Mouse (Mus musculus): ENCODE measurements around the gene Plcg1.

Gene Plcg1

DNA sequence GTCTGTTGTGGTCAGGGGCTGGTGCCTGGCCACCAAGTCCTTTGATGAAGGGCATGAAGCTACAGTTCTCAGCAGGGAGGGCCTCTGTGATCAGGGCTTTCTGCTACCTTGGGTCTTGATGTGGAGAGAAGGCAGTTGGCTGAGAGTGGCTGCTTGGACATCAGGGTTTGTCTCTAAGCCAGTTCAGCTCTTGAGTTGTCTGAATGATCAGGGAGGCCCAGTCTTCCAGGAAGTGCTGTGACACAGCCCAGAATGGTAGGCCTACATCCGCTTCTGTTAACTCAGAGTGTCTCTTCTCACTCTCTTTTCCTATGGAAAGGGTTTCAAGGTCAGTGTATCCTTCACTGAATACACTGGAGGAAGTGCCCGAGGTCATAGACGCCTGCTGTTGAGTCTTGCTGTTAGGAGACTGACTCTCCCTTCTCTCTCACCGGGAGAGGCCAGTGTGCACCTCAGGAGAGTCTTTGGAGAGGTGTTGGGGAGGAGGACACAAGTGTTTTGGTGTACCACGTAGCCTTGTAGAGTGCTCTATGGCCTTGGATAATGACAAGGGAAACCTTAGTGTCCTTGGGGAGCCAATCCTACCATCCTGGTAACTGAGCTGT lies 4.7 kb downstream of the Plcg1 start:
- DNase-seq (ENCODE audit: low spot score in 2 of 2), result no peak

DNA sequence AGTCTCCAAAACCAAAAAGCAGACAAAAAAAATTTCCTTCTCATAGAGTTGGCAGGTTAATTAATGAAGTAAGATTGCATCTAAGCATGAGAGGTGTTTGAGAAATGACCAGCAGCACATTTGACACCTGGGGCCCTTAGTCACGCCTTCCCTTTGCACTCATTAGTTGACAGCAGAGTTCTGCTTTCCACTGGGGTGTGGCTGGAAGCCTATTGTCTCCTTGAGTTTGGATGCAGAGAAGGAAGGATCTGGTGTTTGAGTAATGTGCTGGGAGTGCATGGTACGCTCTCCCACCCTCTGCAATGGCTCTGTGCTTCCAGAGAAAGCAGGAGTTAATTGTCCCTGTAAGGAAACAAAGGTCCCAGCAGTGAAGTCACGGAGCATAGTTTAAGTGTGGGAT lies 5.4 kb downstream of the Plcg1 start:
- no peak for DNase-seq (ENCODE audit: low spot score in 2 of 2)

DNA sequence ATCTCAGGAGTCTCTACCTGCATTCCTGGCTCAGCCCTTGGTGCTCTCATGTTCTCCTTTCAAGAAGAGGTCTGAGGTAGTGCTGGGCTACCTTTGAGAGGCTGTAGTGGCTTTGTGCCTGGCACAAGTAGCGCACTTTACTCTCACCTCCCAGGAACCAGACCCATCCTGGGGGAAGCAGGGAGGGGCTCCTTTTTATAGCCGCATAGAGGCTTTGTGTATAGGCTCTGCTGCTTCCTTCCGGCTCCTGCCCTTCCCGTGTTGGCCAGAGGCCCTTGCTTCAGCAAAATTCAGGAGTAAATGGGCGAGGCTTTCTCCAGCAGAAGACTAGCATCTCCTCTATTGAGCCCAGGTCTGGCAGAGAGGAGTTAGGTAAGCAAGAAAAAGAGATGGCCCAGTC lies 7.3 kb downstream of the Plcg1 start:
- no peak for DNase-seq (ENCODE audit: low spot score in 2 of 2)

DNA sequence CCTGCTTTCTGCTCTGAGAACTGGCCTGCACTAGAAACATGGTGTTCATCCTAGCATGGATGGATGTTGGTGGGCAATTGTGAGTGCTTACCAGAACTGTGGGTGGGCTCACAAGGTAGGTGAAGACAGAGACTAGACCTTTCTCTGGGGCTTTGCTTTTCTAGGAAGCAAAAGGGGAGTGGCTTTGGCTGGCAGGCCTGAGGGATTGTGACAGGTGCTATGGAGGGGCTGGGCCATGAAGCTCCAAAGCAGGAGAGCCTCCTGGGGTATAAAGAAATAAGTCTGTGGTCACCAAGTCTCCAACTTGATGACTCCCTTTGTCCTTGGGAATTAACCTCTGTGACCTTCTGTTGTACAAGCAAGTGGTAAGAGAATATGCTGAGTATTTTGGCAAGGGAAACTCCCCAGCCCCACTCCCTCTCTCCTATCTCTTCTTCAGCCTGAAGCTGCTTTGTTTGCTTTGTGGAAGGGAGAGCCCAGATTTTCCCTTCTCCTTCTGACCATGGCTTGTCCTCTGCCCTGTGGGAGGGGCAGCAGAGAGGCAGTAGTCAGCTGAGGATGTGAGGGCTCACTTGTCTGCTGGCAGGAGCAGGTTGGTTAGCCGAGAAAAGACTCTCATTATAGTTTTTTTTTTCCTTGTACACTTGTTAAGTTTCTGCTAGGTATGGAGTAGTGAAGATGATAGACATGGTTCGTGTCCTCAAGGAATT lies 8.7 kb downstream of the Plcg1 start:
- no peak for DNase-seq (ENCODE audit: low spot score in 2 of 2)

DNA sequence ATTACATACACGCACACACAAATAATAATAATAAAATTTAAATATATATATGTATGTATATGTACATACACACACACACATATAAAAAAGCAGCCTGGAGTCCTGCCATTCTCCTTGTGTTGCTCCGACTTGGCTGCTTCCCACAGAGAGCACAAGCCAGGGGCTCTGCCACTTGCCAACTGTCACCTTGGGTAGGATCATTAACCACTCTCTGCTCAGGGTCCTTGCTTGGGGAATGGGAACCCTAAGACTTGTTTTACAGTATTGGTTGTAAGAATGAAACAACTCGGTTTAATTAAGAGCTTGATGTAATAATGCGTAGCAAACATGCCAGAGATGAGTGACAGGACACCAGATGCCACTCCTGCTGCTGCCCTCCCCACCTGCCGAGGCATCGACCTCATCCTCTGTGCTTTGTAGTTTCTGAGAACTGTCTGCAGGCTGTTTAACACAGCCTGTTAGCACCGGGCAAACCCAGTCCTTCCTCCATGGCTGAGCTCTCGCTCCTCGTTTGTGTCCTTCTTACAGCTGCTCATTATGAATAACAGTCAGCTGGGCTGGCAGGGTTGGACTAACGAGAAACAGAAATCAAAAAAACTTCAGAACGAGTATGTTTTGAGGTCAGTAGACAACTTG lies 9.5 kb downstream of the Plcg1 start:
- no peak for DNase-seq (ENCODE audit: low spot score in 2 of 2)

DNA sequence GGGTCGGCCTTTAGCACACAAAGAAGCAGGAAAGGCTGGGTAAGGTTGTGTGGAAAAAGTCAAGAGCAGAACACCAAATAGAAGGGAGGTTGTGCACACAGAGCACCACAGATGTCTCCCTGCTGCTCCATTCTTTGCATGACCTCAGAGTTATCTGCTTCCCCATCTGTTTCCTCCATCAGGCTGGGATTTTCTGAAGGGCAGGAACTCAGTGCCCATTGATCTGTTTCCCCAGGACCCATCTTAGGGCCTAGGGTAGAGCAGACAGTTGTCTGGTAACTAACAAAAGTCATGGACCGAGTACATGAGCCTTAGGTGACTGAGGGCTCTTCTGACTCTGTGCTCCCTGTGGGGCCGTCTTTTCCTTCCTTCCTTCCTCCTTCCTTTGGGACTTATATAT lies 10.5 kb downstream of the Plcg1 start:
- no peak for DNase-seq (ENCODE audit: low spot score in 2 of 2)

DNA sequence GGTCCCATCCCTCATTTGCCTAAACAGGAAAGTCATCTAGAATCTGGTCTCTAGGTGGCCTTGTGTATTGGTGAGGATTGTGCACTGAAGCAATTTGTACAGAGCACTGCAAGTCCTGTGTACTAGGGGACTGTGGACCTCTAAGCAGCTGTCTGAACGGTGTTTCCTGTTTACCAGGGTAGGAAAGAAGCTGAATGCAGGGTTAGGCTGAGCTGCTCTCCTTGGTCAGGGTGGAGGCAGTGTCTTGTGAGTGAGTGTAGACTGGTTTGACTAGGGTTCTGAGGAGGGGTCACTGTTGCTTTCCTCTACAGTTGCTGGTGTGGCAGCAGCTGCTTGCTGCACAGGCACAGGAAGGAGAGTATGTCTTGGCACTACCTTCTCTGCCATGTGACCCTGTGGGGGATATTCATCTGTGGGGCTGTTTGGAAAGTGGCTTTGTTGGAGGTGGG lies 11.1 kb downstream of the Plcg1 start:
- DNase-seq (ENCODE audit: low spot score in 2 of 2), result no peak

DNA sequence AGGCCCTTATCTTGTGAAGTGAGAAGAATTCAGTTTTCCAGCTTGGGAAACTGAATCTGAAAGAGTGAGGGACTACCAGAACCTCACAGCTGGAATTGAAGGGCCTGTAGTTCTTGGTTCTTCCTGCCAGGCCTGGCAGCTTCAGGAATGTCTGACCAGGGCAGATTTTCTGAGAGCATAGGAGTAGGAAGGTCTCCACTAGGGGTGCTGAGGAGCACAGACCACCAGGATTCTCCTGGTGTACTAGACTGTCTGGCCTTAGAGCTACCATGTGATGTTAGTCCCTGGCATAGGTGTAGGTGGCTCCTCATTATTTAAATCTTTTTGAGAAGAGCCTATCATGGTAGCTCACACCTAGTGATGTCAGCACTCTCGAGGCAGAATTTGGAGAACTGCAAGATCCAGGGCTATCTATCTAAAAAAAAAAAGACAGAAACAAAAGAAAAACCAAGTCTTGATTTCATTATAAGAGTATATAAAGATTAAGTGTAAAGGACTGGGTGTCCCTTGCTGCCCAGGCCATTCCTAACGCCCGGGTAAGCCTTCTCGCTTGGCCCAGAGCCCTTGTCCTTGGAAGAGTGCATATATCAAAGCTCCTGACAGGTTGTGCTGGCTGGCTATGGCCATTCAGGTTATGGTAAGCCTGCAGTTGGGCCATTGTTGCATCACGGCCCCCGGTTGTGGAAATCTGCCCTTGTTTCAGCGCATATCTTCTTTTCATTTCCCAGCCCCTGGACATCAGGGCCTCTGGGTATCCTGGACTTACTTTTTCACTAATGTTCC lies 13.1 kb downstream of the Plcg1 start:
- DNase-seq (ENCODE audit: low spot score in 2 of 2), result peak in 1 of 2 experiments; percentile 71

DNA sequence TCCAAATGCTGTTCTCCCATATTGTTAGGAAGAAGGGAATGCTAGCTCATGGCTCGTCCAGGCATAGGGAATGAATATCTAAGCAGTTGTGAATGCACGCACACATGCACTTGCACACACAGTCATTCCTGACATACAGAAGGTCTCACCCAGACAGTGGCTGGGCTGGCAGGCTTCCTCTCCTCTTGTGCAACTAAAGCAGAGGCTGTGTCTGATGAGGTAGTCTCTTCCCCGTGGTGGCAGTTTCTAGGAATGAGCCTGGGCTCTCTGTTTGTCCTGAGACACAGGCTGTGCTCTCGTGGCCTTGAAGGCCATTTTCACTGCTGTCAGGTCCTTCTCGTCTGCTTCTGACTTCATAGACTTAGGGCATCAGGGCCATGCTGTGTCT lies 13.7 kb downstream of the Plcg1 start:
- DNase-seq (ENCODE audit: low spot score in 2 of 2), result no peak

DNA sequence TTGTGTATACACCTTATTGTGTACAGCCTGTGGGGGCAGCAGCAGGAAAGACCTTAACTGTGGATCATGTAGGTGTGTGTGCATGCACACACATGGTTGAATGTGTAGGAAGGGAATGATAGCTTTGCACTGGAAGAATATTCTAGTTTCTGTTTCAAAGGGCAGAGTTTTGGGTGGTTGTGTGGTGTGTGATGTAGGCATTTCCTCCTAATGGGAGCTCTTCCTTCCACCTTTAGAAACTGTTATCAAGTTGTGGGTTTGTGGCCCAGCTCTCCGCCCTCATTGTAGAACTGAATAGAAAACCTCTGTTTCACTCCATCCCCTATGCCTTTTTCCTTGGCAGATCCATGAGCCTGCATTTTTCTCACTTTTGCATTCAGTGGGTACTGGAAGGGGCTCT lies 14.4 kb downstream of the Plcg1 start:
- no peak for DNase-seq (ENCODE audit: low spot score in 2 of 2)

DNA sequence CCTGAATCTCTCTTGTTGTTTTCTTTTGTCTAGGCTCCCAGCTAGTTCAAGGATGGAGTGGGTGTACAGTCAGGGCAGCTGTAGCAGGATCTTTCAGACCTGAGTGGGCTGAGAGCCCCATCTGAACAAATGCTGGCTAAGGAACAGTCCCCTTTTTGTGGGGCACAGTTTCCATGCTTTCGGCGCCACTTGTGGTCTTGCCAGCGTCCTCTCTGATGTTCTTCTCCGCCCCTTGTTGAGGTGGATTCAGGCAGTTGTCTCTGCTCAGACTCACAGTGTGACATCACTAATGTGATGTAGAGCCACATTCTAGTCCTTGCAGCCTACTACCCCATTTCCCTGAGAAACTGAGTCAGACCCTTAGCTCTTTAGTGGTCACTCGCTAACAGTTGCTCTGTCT lies 15.5 kb downstream of the Plcg1 start:
- no peak for DNase-seq (ENCODE audit: low spot score in 2 of 2)

DNA sequence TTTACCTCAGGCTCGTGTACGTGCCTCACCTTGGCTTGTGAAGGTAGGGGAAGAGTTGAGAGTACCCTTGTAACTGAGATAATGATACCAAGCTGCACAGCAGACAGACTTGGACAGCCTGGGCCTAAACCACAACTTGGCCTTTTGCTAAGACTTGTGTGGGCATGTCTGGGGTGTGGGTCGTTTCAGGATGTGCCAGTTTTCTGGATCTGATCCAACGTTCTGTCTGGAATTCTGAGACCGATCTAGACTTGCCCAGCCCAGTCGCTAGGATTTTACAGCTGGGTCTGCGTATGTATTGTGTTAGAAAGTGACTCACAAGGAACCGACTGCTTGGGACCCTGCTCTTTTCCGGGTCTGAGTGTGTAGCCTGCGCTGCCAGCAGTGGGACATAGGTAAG lies 16.0 kb downstream of the Plcg1 start:
- DNase-seq (ENCODE audit: low spot score in 2 of 2), result no peak

DNA sequence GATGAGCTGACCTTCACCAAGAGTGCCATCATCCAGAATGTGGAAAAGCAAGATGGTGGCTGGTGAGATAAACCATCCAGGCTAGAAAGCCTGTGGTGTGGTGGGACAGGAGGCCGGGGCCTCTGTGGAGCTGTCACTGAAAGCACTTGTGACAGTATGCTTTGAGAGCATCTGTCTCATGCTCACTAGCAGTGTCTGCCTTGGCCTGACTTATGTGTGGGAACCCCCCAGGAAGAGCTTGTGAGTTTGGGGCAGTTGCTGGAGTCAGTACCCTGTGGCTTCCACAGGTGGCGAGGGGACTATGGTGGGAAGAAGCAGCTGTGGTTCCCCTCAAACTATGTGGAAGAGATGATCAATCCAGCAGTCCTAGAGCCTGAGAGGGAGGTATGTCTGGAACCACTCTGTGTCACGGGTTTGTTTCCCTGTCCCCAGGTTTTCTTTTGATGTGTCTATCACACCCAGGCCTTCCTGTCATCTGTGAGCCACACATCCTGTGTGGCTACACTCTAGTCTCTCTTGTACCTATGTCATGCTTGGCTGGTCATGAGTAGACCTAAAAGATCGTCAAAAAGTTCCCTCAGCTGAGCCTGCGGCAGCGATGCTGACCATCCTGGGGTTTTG lies 25.6 kb downstream of the Plcg1 start:
- no peak for DNase-seq (ENCODE audit: low spot score in 2 of 2)

DNA sequence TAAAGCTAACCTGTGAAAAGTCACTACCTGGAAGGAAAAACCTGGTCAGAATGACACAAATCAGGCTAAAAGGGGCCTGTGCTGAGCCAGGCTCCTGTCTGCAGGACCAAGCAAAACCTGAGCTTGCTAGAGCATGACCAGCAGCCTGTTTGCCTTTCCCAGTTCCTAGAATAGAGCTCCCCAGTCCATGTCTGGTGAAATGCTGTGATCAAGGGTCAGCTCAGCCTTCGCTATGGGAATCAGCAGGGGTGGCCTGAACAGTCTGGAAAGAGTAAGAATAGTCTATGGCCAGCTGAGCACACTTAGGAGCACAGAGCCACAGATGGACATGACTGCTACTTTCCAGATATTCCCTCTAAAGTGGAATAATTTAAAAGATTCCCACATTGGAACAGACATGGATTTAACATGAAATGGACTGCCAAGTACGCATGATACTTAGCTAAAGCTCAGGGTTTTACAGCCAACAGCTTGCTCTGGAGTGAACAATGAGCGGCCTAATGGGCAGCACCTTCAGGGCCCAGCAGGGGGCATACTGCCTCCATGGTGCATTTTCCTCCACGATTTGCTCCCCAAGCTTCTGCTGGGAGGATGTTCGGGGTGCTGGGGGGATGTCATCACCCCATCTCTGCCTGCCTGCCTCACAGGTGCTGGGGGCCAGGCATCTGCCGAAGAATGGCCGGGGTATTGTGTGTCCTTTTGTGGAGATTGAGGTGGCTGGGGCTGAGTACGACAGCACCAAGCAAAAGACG lies 29.5 kb downstream of the Plcg1 start:
- DNase-seq (ENCODE audit: low spot score in 2 of 2), result peak in 1 of 2 experiments; percentile 34

DNA sequence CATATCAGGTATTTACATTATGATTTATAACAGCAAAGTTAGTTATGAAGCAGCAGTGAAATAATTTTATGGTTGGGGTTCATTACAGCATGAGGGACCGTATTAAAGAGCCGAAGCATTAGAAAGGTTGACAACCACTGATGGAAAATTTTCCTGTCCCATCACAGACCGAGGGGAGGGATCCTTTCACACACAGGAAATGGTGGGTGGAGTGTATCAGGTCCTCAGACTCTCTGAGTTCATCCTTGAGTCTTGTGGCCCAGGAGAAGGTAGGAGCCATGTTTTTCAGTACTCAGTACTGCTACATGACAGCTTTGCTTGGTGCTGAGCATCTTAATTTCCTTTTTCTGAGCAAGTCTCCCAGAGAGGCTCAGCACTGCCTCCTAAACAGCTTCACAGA lies 32.7 kb downstream of the Plcg1 start:
- no peak for DNase-seq (ENCODE audit: low spot score in 2 of 2)

DNA sequence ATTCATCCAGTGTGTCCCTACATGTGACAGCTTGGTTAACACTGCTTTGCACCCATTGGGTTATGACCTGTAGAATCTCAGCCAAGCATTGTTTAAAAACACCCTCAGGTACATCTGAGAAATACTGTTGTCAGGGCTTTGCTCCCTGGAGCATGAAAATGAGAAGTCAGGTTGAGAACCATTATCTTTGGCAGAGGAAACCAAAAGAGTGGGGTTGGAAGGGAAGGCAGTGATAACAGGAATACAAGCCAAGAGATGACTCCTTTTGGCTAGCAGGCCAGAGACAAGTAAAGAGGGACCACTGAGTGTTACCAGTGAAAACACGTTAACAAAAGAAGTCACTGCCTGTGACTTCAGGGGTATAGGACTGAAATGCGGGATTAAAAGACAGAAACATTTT lies 33.3 kb downstream of the Plcg1 start:
- DNase-seq (ENCODE audit: low spot score in 2 of 2), result no peak

DNA sequence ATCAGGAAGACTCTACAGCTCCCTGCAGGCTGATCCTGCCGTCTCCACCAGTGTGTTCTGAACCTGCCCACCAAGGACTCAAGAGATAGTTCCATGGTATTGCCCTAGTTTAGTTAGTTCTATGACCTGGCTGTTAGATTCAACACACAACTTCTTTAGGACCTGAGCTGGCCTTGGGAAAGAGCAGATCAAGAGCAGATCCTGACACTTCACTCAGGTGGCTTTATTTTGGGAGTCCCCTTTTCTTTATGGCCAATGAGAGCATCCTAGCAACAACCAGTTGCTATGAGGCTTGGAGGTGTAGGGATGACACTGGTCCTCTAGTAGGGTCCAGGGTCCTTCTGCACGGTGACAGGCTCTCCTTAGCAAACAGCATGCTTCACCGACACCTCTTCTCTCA lies 34.0 kb downstream of the Plcg1 start:
- no peak for DNase-seq (ENCODE audit: low spot score in 2 of 2)

DNA sequence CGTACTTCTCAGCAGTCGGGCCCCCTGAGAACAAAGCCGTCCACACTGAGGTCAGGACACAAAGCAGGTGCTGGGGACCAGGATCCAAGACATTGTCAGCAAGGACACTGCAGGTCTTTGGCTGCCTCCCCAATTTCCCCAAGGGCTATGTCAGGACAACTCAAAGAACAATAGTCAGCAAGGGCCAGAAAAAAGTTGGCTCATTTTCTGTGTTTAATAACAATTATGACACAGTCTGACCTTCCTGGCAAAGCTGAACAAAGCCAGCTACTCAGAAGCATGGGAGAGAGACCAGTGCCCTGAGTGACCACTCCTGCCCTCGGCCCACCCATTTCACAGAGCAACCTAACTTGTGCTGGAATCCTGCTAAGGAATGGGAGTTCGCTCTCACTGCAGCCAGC lies 35.3 kb downstream of the Plcg1 start:
- no peak for DNase-seq (ENCODE audit: low spot score in 2 of 2)

DNA sequence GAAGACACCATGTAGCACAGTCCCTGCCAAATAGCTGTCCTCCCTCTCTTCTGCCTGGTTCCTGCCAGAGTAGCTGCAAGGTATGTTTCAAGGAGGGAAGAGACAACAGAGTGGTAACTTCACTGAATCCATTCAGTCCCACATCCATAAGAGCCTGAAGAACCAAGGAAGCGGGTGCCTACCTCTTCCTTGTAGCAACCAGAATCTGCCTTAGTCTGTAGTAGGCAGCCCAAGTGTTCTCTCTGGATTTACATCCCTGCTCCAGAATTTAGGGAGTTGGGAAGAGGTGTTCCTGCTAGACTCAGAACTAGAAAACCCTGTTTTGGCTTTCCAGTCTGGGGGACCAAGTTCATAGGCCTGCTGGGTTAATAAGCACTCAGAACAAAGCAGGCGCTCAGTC lies 36.1 kb downstream of the Plcg1 start:
- no peak for DNase-seq (ENCODE audit: low spot score in 2 of 2)

DNA sequence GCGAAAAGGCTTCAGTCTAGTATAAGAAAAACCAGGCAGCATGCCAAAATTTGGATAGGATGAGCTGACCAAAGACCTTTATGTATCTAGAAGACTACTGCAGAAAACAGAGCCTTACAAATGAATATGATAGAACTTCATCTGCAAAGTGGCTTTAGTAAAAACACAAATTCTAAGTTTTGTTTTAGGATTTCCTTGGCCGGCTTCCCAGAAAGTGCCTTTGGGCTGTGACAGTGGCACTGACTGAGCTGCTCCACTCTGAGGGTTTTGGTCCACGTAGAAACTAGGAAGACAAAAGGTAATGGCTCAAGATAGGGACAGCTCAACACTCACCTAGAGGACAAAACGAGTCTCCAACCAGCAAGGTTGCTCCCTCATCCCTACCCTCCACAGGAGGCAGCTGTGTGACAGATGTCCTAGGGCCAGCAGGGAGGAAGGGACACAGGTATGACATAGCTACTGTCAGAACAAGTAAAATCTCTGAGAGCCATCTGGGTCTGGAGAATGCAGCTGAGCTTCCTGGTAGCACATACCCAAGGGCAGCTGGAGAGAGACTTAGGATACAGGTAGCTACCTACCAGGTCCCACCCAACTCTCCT lies 37.1 kb downstream of the Plcg1 start:
- DNase-seq (ENCODE audit: low spot score in 2 of 2), result no peak

DNA sequence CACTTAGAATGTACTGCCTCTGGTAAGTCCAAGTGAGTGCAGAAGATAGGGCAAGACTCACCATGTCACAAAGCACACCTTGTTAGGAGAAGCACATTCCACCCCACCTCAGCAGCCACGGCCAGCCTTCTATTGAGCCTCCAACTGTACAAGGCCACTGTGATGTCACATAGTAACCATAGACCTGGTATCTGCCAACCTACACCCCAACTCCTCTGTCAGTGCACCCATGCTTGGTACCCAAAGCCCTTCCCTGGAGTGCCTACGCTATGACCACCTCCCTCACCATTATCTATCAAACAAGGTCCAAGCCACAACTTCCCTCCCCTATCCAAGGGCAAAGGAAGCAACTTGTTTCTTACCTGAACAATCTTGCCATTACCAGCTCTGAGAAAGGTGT lies 37.9 kb downstream of the Plcg1 start:
- DNase-seq (ENCODE audit: low spot score in 2 of 2), result no peak
